Comparison of ENCODE assay signal across 8 mouse cellular contexts in genomic region chr7:118855877-118856304, GRCm38 (mm10). TPM values are rescaled to one million over a fixed set of nuclear protein-coding genes. Genes with fewer than 3 reads are reported as not detected.
DNase-seq lines count a peak whose midpoint lies in the region; ATAC-seq and TF ChIP-seq lines count a peak whose summit lies in the region.

TSS of gene Knop1 (minus strand) at chr7:118856254.

- no peaks in the 10 kb centered on the region for H3K27me3 ChIP-seq in kidney, embryonic 14.5 days (ENCODE audit: control insufficient read depth, insufficient read depth, low read length)
- no peaks in the 10 kb centered on the region for H3K27me3 ChIP-seq in Patski
- H3K27me3 ChIP-seq in forebrain, embryonic 14.5 days (replicated peaks; ENCODE audit: control insufficient read depth, insufficient read depth, low read length): no peaks in the 10 kb centered on the region
- H3K27me3 ChIP-seq in hindbrain, embryonic 12.5 days: no peaks in the 10 kb centered on the region
- H3K27me3 ChIP-seq in liver, embryonic 15.5 days: no peaks in the 10 kb centered on the region

- peak within 1 kb of the TSS; percentile 88 for H3K4me2 ChIP-seq in kidney, embryonic 14.5 days (replicated peaks; ENCODE audit: low read depth, low read length)
- H3K4me2 ChIP-seq in forebrain, embryonic 14.5 days (ENCODE audit: low read length): peak within 1 kb of the TSS; percentile 82
- H3K4me2 ChIP-seq in hindbrain, embryonic 12.5 days (replicated peaks): peak within 1 kb of the TSS; percentile 90
- H3K4me2 ChIP-seq in liver, embryonic 15.5 days: peak within 1 kb of the TSS; percentile 90

- peaks cover 25% of the 10 kb centered on the region for H3K36me3 ChIP-seq in kidney, embryonic 14.5 days (ENCODE audit: control insufficient read depth, insufficient read depth, low read length)
- peaks cover 21% of the 10 kb centered on the region for H3K36me3 ChIP-seq in forebrain, embryonic 14.5 days (ENCODE audit: control insufficient read depth, insufficient read depth, low read length)
- peaks cover 30% of the 10 kb centered on the region for H3K36me3 ChIP-seq in hindbrain, embryonic 12.5 days
- H3K36me3 ChIP-seq in liver, embryonic 15.5 days (replicated peaks): peaks cover 24% of the 10 kb centered on the region

- peak within 1 kb of the TSS; percentile 82 for H3K9ac ChIP-seq in kidney, embryonic 14.5 days (ENCODE audit: low read depth, low read length)
- H3K9ac ChIP-seq in forebrain, embryonic 14.5 days (ENCODE audit: low read length): peak within 1 kb of the TSS; percentile 72
- peak within 1 kb of the TSS; percentile 76 for H3K9ac ChIP-seq in hindbrain, embryonic 12.5 days
- peak within 1 kb of the TSS; percentile 69 for H3K9ac ChIP-seq in liver, embryonic 15.5 days

- WGBS in kidney, embryonic 14.5 days: under 1% methylated on average over 46 of the region's 46 CpGs
- 1% methylated on average over 46 of the region's 46 CpGs for WGBS in forebrain, embryonic 14.5 days
- WGBS in hindbrain, embryonic 12.5 days: under 1% methylated on average over 45 of the region's 46 CpGs
- WGBS in liver, embryonic 15.5 days (ENCODE audit: insufficient replicate concordance): under 1% methylated on average over 46 of the region's 46 CpGs

- H3K4me3 ChIP-seq in kidney, embryonic 14.5 days (ENCODE audit: low read length): peak within 1 kb of the TSS; percentile 93
- H3K4me3 ChIP-seq in forebrain, embryonic 14.5 days (ENCODE audit: low read depth, low read length): peak within 1 kb of the TSS; percentile 66
- H3K4me3 ChIP-seq in hindbrain, embryonic 12.5 days: peak within 1 kb of the TSS; percentile 90
- H3K4me3 ChIP-seq in liver, embryonic 15.5 days (replicated peaks): peak within 1 kb of the TSS; percentile 81

- POLR2A ChIA-PET in Patski (lab: Charles Lee): interaction anchor here (1.4 to 1.5 kb wide), 2 partner anchors 10 to 55 kb away, joined by 4 to 5 read pairs; no protein-coding TSS in a partner anchor

- CTCF ChIA-PET in Patski (lab: Charles Lee): no interaction called here

- peak; percentile 84 for ATAC-seq in kidney, embryonic 14.5 days (ENCODE audit: low FRiP score, low TSS enrichment)
- peak; percentile 37 for ATAC-seq in Patski
- peak; percentile 86; the same call in 1 of the 2 replicates for ATAC-seq in forebrain, embryonic 14.5 days
- ATAC-seq in hindbrain, embryonic 12.5 days (ENCODE audit: low FRiP score): peak; percentile 88
- peak; percentile 79 for ATAC-seq in liver, embryonic 15.5 days (ENCODE audit: insufficient read depth)

- H3K27ac ChIP-seq in kidney, embryonic 14.5 days (ENCODE audit: low read depth, low read length): peak within 1 kb of the TSS; percentile 61
- peak within 1 kb of the TSS; percentile 70 for H3K27ac ChIP-seq in forebrain, embryonic 14.5 days (ENCODE audit: low read depth, low read length)
- H3K27ac ChIP-seq in hindbrain, embryonic 12.5 days: peak within 1 kb of the TSS; percentile 74
- peak within 1 kb of the TSS; percentile 19; the same call in 1 of the 2 replicates for H3K27ac ChIP-seq in liver, embryonic 15.5 days (replicated peaks)

- no peak for TF ChIP-seq CTCF in Patski (IDR thresholded peaks at IDR 0.05)

- H3K9me3 ChIP-seq in kidney, embryonic 14.5 days (ENCODE audit: control insufficient read depth, low read length): no peaks in the 10 kb centered on the region
- no peaks in the 10 kb centered on the region for H3K9me3 ChIP-seq in forebrain, embryonic 14.5 days (replicated peaks; ENCODE audit: control insufficient read depth, low read length)
- H3K9me3 ChIP-seq in hindbrain, embryonic 12.5 days (replicated peaks): no peaks in the 10 kb centered on the region
- H3K9me3 ChIP-seq in liver, embryonic 15.5 days (replicated peaks): no peaks in the 10 kb centered on the region

- in situ Hi-C loops in Patski (cut with MboI; ENCODE audit: low pct_unique_long_range_greater_than_20kb): loop anchor here (10.0 kb wide), 1 partner anchor 139 kb away; the partner anchor contains the start of gene Gprc5b

- H3K4me1 ChIP-seq in kidney, embryonic 14.5 days (ENCODE audit: control insufficient read depth, insufficient read depth, low read length): 0 out of 2 replicates have a peak, but pooled peaks cover 9% of the 10 kb centered on the region
- peaks cover 5% of the 10 kb centered on the region; the same call in 1 of the 2 replicates for H3K4me1 ChIP-seq in forebrain, embryonic 14.5 days (ENCODE audit: control insufficient read depth, insufficient read depth, low read length)
- peaks cover 21% of the 10 kb centered on the region for H3K4me1 ChIP-seq in hindbrain, embryonic 12.5 days
- H3K4me1 ChIP-seq in liver, embryonic 15.5 days (replicated peaks): peaks cover 28% of the 10 kb centered on the region

- no peak for DNase-seq in kidney, postnatal 10 days
- DNase-seq in Patski (ENCODE audit: low read depth, low spot score) (no peak), adipocyte (ENCODE audit: low spot score) (no peak)
- DNase-seq in forebrain, embryonic 14.5 days (ENCODE audit: low spot score): no peak
- DNase-seq in right cerebral cortex, postnatal 14 days: no peak

RNA-seq across cellular contexts. Expression of gene Knop1, which starts in this region (rescaled TPM):
- polyA plus RNA-seq in kidney, embryonic 14.5 days (2014; fragmentation: Nextera tagmentation; extraction: Ambion mirVana): 144 and 171 TPM in 2 replicates
- 36.5 TPM for polyA plus RNA-seq in Patski (2021)
- polyA plus RNA-seq in forebrain, embryonic 14.5 days (2014; fragmentation: Nextera tagmentation; extraction: Ambion mirVana): 75.6 and 77.9 TPM in 2 replicates
- polyA plus RNA-seq in hindbrain, embryonic 12.5 days (2016; fragmentation: Nextera tagmentation; extraction: Ambion mirVana): 99.2 and 108 TPM in 2 replicates
- polyA plus RNA-seq in liver, embryonic 15.5 days (2015; fragmentation: Nextera tagmentation; extraction: Ambion mirVana): 21.2 and 26.0 TPM in 2 replicates

Comparison
In these comparisons a context has a peak if more than half of its experiments do, and no peak if none do; other contexts are left out.
1. ATAC-seq: peak in every context shown above with its lines; median percentile 88 in hindbrain, embryonic 12.5 days; 86 in forebrain, embryonic 14.5 days; 84 in kidney, embryonic 14.5 days; 79 in liver, embryonic 15.5 days; 37 in Patski.
2. H3K27ac ChIP-seq: peak in every context shown above with its lines; median percentile 74 in hindbrain, embryonic 12.5 days; 70 in forebrain, embryonic 14.5 days; 61 in kidney, embryonic 14.5 days; 19 in liver, embryonic 15.5 days.